Mouse (Mus musculus): ENCODE results near the gene Kcnj14. TPM values are rescaled to one million over a fixed set of nuclear protein-coding genes. Genes with fewer than 3 reads are reported as not detected.

Gene Kcnj14
- polyA plus RNA-seq (2012; rRNA removed; ENCODE audit: low replicate concordance), result 0.08 TPM in 2 replicates

GRCm38 (mm10) chr7:45824598-45824997, at the start of gene Kcnj14:
Kcnj14 (minus strand) TSS chr7:45824782.

GRCm38 (mm10) chr7:45872624-45873023, 48.0 kb upstream of the Kcnj14 start, which contains the start of gene Kdelr1:
Kdelr1 (plus strand) TSS chr7:45872772.

GRCm38 (mm10) chr7:45830427-45831127, 6.0 kb upstream of the Kcnj14 start, which contains the start of gene Grwd1:
Grwd1 (minus strand) TSS chr7:45830944.

GRCm38 (mm10) chr7:45813787-45814779, 10.5 kb downstream of the Kcnj14 start, which contains the start of gene Cyth2:
Cyth2 (minus strand) TSS chr7:45814581.

GRCm38 (mm10) chr7:45784524-45785372, 39.8 kb downstream of the Kcnj14 start, which contains the start of gene Sult2b1:
Sult2b1 (minus strand) TSS chr7:45784669.

GRCm38 (mm10) chr7:45783511-45784091, 41.0 kb downstream of the Kcnj14 start, which contains the start of gene Lmtk3:
Lmtk3 (plus strand) TSS chr7:45783738.

Other genes with a start within 250 kb of the Kcnj14 start
- 2.2 TPM in 1 of 2 replicates, not detected in the other for gene Fgf21, start 209.3 kb downstream of the Kcnj14 start, polyA plus RNA-seq (2012; rRNA removed; ENCODE audit: low replicate concordance)
- gene Fut1, start 207.5 kb downstream of the Kcnj14 start, polyA plus RNA-seq (2012; rRNA removed; ENCODE audit: low replicate concordance), result 0.47 and 1.1 TPM in 2 replicates
- gene Izumo1, start 203.0 kb downstream of the Kcnj14 start, polyA plus RNA-seq (2012; rRNA removed; ENCODE audit: low replicate concordance), result 0.25 and 0.43 TPM in 2 replicates
- gene Rasip1, start 197.3 kb downstream of the Kcnj14 start, polyA plus RNA-seq (2012; rRNA removed; ENCODE audit: low replicate concordance), result 8.4 and 11.8 TPM in 2 replicates
- gene Mamstr, start 184.8 kb downstream of the Kcnj14 start, polyA plus RNA-seq (2012; rRNA removed; ENCODE audit: low replicate concordance), result 1.1 and 2.0 TPM in 2 replicates
- gene Fut2, start 158.4 kb downstream of the Kcnj14 start, polyA plus RNA-seq (2012; rRNA removed; ENCODE audit: low replicate concordance), result 0.25 and 20.6 TPM in 2 replicates
- gene Ntn5, start 140.8 kb downstream of the Kcnj14 start, polyA plus RNA-seq (2012; rRNA removed; ENCODE audit: low replicate concordance), result 0.15 and 0.25 TPM in 2 replicates
- gene Sec1, start 130.4 kb downstream of the Kcnj14 start, polyA plus RNA-seq (2012; rRNA removed; ENCODE audit: low replicate concordance), result 0.08 and 0.23 TPM in 2 replicates
- gene Car11, start 124.9 kb downstream of the Kcnj14 start, polyA plus RNA-seq (2012; rRNA removed; ENCODE audit: low replicate concordance), result 1.8 and 5.9 TPM in 2 replicates
- gene Dbp, start 119.7 kb downstream of the Kcnj14 start, polyA plus RNA-seq (2012; rRNA removed; ENCODE audit: low replicate concordance), result 13.9 and 52.0 TPM in 2 replicates
- gene Rpl18, start 109.3 kb downstream of the Kcnj14 start, polyA plus RNA-seq (2012; rRNA removed; ENCODE audit: low replicate concordance), result 1,256 and 1,945 TPM in 2 replicates
- gene Sphk2, start 106.8 kb downstream of the Kcnj14 start, polyA plus RNA-seq (2012; rRNA removed; ENCODE audit: low replicate concordance), result 176 and 286 TPM in 2 replicates
- 97.0 and 162 TPM in 2 replicates for gene Fam83e, start 103.6 kb downstream of the Kcnj14 start, polyA plus RNA-seq (2012; rRNA removed; ENCODE audit: low replicate concordance)
- gene Spaca4, start 99.0 kb downstream of the Kcnj14 start, polyA plus RNA-seq (2012; rRNA removed; ENCODE audit: low replicate concordance), result 0.63 TPM in 1 of 2 replicates, not detected in the other
- 1.4 and 5.4 TPM in 2 replicates for gene Lmtk3, start 41.0 kb downstream of the Kcnj14 start, polyA plus RNA-seq (2012; rRNA removed; ENCODE audit: low replicate concordance)
- gene Sult2b1, start 40.1 kb downstream of the Kcnj14 start, polyA plus RNA-seq (2012; rRNA removed; ENCODE audit: low replicate concordance), result 111 and 403 TPM in 2 replicates
- 68.2 and 124 TPM in 2 replicates for gene Cyth2, start 10.2 kb downstream of the Kcnj14 start, polyA plus RNA-seq (2012; rRNA removed; ENCODE audit: low replicate concordance)
- 12.1 and 13.8 TPM in 2 replicates for gene Grwd1, start 6.2 kb upstream of the Kcnj14 start, polyA plus RNA-seq (2012; rRNA removed; ENCODE audit: low replicate concordance)
- 305 and 397 TPM in 2 replicates for gene Kdelr1, start 48.0 kb upstream of the Kcnj14 start, polyA plus RNA-seq (2012; rRNA removed; ENCODE audit: low replicate concordance)
- gene Grin2d, start 53.6 kb upstream of the Kcnj14 start, polyA plus RNA-seq (2012; rRNA removed; ENCODE audit: low replicate concordance), result 9.6 and 14.4 TPM in 2 replicates
- gene Syngr4, start 71.9 kb upstream of the Kcnj14 start, polyA plus RNA-seq (2012; rRNA removed; ENCODE audit: low replicate concordance), result 0.14 and 0.53 TPM in 2 replicates
- 73.2 and 97.3 TPM in 2 replicates for gene Tmem143, start 72.2 kb upstream of the Kcnj14 start, polyA plus RNA-seq (2012; rRNA removed; ENCODE audit: low replicate concordance)
- gene Emp3, start 96.6 kb upstream of the Kcnj14 start, polyA plus RNA-seq (2012; rRNA removed; ENCODE audit: low replicate concordance), result 61.3 and 62.2 TPM in 2 replicates
- 10.6 and 24.0 TPM in 2 replicates for gene Ccdc114, start 99.3 kb upstream of the Kcnj14 start, polyA plus RNA-seq (2012; rRNA removed; ENCODE audit: low replicate concordance)
- gene Abcc6, start 205.5 kb upstream of the Kcnj14 start, polyA plus RNA-seq (2012; rRNA removed; ENCODE audit: low replicate concordance), result 11.8 and 26.8 TPM in 2 replicates
- gene Nomo1, start 208.9 kb upstream of the Kcnj14 start, polyA plus RNA-seq (2012; rRNA removed; ENCODE audit: low replicate concordance), result 46.2 and 54.6 TPM in 2 replicates

Data from duodenum, adult 2 months (tissue).